Mouse (Mus musculus) liver, adult (tissue): Measurements from ENCODE around the gene Gm49380.
A peak's percentile ranks its signal among the peaks of the same experiment; 100 is the strongest.

Source experiments
- GATA4 ChIP-seq: IDR thresholded peaks from 2 replicates; pipeline ENCODE4 v1.6.1; 2014; ENCODE audit warnings: mild to moderate bottlenecking, low read length; ENCODE audit not compliant: insufficient replicate concordance

Gm49380 gene

DNA sequence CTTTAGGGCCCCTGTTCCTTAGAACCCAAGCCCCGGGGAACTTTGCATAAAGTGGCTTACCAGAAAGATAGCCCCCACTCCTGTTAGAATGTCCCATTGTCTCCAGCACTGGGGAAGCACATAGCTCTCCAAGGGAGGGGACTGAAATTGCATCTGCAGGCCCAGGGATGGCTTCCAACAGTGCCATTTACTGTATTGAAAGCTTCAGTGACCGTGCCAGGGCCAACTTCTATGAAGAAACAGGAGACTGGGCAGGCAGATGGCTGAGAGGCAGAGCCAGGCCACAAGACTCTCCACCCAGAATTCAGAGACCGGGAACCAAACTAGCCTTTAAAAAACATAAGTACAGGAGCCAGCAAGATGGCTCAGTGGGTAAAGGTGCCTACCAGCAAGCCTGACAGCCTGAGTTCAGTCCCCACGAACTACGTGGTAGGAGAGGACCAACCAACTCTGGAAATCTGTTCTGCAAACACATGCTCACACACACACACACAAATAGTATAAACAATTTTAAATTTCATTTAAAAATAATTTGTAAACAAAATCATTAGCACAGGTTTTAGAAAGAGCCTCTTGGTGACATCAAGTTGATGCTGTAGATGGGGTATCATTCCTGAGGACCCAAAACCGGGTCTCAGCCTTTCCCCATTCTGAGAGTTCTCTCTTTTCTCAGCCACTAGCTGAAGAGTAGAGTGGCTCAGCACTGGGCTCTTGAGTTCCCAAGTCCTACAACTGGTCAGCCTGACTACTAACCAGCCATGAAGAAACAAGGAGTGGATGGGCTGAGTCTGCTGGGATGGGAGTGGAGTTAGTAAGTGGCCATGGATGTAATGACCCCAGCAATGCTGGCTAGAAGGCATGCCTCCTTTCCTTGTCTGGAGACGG, 71.5 kb downstream of the Gm49380 start:
- TF ChIP-seq GATA4 = no peak

- no peak for TF ChIP-seq GATA4
These were observed 76.2 kb downstream of the Gm49380 start for GRCm38 (mm10) chr9:44037106-44037505.

- TF ChIP-seq GATA4 = no peak
These were observed 79.2 kb downstream of the Gm49380 start for GRCm38 (mm10) chr9:44033957-44034727.

DNA sequence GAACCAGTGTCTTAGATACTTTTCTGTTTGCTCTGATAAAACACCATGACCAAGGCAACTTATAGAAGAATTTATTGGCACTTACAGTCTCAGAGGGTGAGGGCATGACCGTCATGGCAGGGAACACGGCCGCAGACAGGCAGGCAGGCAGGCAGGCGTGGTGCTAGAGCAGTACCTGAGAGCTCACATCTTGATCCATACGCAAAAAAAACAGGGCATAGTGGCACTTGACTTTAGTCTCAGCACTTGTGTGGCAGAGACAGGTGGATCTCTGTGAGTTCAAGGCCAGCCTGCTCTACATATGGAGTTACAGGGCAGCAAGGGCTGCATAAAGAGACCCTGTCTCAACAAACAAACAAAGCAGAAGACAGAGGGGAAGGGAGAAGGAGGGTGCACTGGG, 80.0 kb downstream of the Gm49380 start:
- no peak for TF ChIP-seq GATA4

GRCm38 (mm10) chr9:44031946-44032345, 81.4 kb downstream of the Gm49380 start:
- no peak for TF ChIP-seq GATA4

DNA sequence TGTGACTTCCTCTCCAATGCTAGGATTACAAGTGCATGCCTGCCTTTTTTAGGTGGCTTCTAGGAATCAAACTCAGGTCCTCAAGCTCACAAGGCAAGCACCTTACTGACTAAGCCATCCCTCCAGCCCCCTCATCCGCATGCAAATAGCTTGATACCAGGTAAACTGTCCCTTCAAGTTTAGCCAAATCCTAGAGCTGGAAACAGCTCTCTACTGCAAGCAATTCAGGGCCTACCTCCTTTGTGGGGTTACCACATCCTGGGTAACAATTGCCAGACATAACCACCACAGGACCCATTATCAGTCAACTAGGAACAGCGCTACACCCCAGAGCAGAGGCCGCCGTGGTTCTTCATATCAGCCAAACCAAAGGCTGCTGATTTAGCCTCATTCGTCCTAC, 82.2 kb downstream of the Gm49380 start:
- TF ChIP-seq GATA4 = no peak

DNA sequence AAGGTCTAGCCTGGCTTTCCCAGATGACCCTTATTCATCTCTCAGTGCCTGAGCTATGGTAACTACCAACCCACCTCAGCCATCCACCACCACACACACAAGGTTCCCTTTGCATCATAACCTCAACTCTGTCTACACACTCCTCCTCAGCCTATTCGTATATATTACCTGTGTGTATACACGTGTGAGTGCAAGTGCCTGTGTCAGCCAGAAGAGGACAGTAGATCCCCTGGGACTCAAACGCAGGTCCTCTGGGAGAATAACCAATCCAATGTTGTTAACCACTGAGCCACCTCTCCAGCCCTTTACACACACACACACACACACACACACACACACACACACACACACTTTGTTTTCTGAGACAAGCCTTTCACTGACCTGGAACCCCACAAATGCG, 82.7 kb downstream of the Gm49380 start:
- no peak for TF ChIP-seq GATA4

- peak; percentile 36; the same call in 1 of the 2 replicates for TF ChIP-seq GATA4
These were observed 83.6 kb downstream of the Gm49380 start for GRCm38 (mm10) chr9:44029580-44030236.

DNA sequence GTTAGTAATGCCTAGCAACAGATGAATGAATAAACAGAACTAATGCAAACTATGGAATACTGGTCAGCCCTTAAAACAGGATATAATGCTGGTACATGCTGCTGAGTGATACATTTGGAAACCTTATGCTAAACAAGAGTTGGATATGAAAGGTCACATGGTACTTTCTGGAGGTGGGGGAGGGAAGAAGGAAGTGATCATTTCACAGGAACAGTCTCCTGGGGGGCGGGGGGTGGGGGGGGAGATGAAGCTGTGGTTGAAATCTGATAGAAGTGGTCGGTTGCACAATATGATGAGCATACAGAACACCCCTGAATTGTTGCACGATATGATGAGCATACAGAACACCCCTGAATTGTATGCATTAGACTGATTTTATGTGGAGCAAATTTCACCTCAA, 89.2 kb downstream of the Gm49380 start:
- TF ChIP-seq GATA4 = no peak

GRCm38 (mm10) chr9:44022100-44022847, 91.0 kb downstream of the Gm49380 start:
- TF ChIP-seq GATA4 = no peak

DNA sequence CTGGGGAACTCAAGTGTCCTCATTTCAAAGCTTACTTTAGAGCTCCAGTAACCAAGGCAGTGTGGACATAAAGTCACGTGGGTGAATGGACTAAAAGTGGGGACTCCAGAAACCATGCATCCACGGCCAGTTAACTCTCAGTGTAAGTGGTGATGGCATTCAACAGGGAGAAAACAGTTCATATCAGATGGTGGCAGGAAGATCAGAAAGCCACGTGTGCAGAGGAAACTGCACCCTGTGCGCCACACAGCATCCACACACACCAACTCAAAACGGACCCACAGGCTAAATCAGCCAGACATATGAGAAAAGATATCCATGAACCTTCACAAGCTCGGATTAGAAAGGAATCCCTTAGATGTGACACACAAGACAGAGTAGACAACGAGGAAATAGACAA, 93.3 kb downstream of the Gm49380 start:
- TF ChIP-seq GATA4 = no peak

DNA sequence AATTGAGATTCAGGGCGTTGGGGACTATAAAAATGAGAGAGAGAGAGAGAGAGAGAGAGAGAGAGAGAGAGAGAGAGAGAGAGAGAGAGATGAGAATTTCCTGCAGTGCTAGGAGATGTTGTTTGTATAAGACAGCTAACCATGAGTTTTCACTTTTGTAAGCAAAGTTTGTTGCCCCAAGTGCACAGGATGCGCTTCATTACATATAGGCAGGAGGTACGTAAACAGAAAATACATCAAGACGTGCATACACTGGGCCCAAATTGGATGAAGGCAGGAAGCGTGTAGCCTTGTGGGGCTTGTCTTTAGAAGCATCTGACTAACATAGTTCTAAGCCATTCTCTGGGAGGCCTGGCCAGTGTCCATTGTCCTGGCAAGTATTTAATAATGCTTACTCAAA, 95.5 kb downstream of the Gm49380 start:
- no peak for TF ChIP-seq GATA4
